Mouse (Mus musculus) regulatory T cell (primary cell): ENCODE measurements around the gene Mmab.

ENCODE experiments used
- in situ Hi-C: fragments of 300-600 bp; cut with MboI, MseI; formaldehyde crosslinking; loops from one replicate; pipeline ENCODE4 v1.15.1; 2025; ENCODE audit warnings: high pct_unique_total_duplicates

Mmab gene

GRCm38 (mm10) chr5:114429781-114430180 is 14.1 kb downstream of the Mmab start:
- in situ Hi-C loops, result no loop called here

- in situ Hi-C loops, result no loop called here
These were observed 15.2 kb downstream of the Mmab start for GRCm38 (mm10) chr5:114428621-114429020.

- in situ Hi-C loops, result no loop called here
These were observed 17.1 kb downstream of the Mmab start for GRCm38 (mm10) chr5:114426732-114427131.

GRCm38 (mm10) chr5:114423961-114424360 is 19.9 kb downstream of the Mmab start:
- in situ Hi-C loops, result loop anchor here (25.0 kb wide), 1 partner anchor 912 kb away; no protein-coding TSS in a partner anchor

- in situ Hi-C loops, result loop anchor here (25.0 kb wide), 1 partner anchor 910 kb away; no protein-coding TSS in a partner anchor
These were observed 21.3 kb downstream of the Mmab start for GRCm38 (mm10) chr5:114422591-114422990.

GRCm38 (mm10) chr5:114421561-114422298 is 22.1 kb downstream of the Mmab start:
- in situ Hi-C loops, result loop anchor here (25.0 kb wide), 1 partner anchor 909 kb away; no protein-coding TSS in a partner anchor

GRCm38 (mm10) chr5:114418541-114418940 is 25.3 kb downstream of the Mmab start:
- in situ Hi-C loops, result loop anchor here (25.0 kb wide), 1 partner anchor 906 kb away; no protein-coding TSS in a partner anchor

- in situ Hi-C loops, result loop anchor here (25.0 kb wide), 1 partner anchor 905 kb away; no protein-coding TSS in a partner anchor
These were observed 27.0 kb downstream of the Mmab start for GRCm38 (mm10) chr5:114416855-114417254.

- in situ Hi-C loops, result loop anchor here (25.0 kb wide), 1 partner anchor 903 kb away; no protein-coding TSS in a partner anchor
These were observed 28.3 kb downstream of the Mmab start for GRCm38 (mm10) chr5:114415606-114416005.

- in situ Hi-C loops, result loop anchor here (25.0 kb wide), 1 partner anchor 901 kb away; no protein-coding TSS in a partner anchor
These were observed 30.7 kb downstream of the Mmab start for GRCm38 (mm10) chr5:114413067-114413735.

GRCm38 (mm10) chr5:114412361-114412998 is 31.4 kb downstream of the Mmab start:
- in situ Hi-C loops, result loop anchor here (25.0 kb wide), 1 partner anchor 900 kb away; no protein-coding TSS in a partner anchor

- in situ Hi-C loops, result loop anchor here (25.0 kb wide), 1 partner anchor 898 kb away; no protein-coding TSS in a partner anchor
These were observed 33.4 kb downstream of the Mmab start for GRCm38 (mm10) chr5:114410429-114410828.

- in situ Hi-C loops, result loop anchor here (25.0 kb wide), 1 partner anchor 897 kb away; no protein-coding TSS in a partner anchor
These were observed 35.0 kb downstream of the Mmab start for GRCm38 (mm10) chr5:114408846-114409245.

- in situ Hi-C loops, result loop anchor here (25.0 kb wide), 1 partner anchor 896 kb away; no protein-coding TSS in a partner anchor
These were observed 36.0 kb downstream of the Mmab start for GRCm38 (mm10) chr5:114407810-114408209.

GRCm38 (mm10) chr5:114407269-114407668 is 36.6 kb downstream of the Mmab start:
- in situ Hi-C loops, result loop anchor here (25.0 kb wide), 1 partner anchor 895 kb away; no protein-coding TSS in a partner anchor

- in situ Hi-C loops, result loop anchor here (25.0 kb wide), 1 partner anchor 894 kb away; no protein-coding TSS in a partner anchor
These were observed 37.3 kb downstream of the Mmab start for GRCm38 (mm10) chr5:114406592-114406991.

GRCm38 (mm10) chr5:114393169-114393568 is 50.7 kb downstream of the Mmab start:
- in situ Hi-C loops, result no loop called here

GRCm38 (mm10) chr5:114384448-114384847 is 59.4 kb downstream of the Mmab start:
- in situ Hi-C loops, result no loop called here

- in situ Hi-C loops, result no loop called here
These were observed 60.5 kb downstream of the Mmab start for GRCm38 (mm10) chr5:114383184-114383904.
